Comparison of ENCODE assay signal across 9 mouse cellular contexts in the genomic region with DNA sequence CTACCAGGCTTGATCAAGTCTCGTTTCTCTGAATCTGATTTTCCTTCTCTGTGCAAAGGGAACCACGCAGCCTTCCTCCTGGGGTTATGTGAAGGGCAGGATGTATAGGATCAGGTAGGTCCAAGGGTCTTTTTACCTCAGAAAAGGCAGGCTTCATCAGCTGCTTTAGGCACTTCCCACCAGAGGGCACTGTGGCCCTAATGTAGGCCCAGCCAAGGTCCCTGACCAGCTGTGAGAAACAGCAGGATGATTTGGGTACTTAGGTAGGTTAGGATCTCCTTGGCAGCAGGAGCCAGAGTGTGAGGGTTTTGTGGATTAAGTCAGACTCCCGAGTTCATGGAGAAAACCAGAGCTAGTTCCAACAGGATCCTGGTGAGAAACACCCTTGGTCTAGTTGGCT. TPM values are rescaled to one million over a fixed set of nuclear protein-coding genes. Genes with fewer than 3 reads are reported as not detected.
A peak's percentile ranks its signal among the peaks of the same experiment; 100 is the strongest.
DNase-seq lines count a peak whose midpoint lies in the region; ATAC-seq and TF ChIP-seq lines count a peak whose summit lies in the region.
"Had no signal": no experiment of that assay in that cellular context is flagged by ENCODE, and none has a peak within 500 bp of the region (broad histone marks: within the 10 kb centered on the region; RNA-seq: fewer than 3 reads in every experiment).

No protein-coding gene starts in this region.

- H3K4me1 ChIP-seq in testis, adult 2 months (ENCODE audit: control insufficient read depth, insufficient read depth, low read length): no peaks in the 10 kb centered on the region
- H3K4me1 ChIP-seq in embryonic facial prominence, embryonic 11.5 days (ENCODE audit: control insufficient read depth, insufficient read depth, low read length): no peaks in the 10 kb centered on the region
- no peaks in the 10 kb centered on the region for H3K4me1 ChIP-seq in limb, embryonic 10.5 days

- no peak overlapping the region for H3K4me3 ChIP-seq in testis, adult 2 months (ENCODE audit: control insufficient read depth, low read depth, low read length)
- no peak overlapping the region for H3K4me3 ChIP-seq in embryonic facial prominence, embryonic 11.5 days (ENCODE audit: low read depth, low read length)
- no peak overlapping the region for H3K4me3 ChIP-seq in limb, embryonic 10.5 days

- H3K4me2 ChIP-seq in embryonic facial prominence, embryonic 11.5 days (ENCODE audit: low read depth, low read length): no peak overlapping the region

- intact Hi-C loops in heart, postnatal 25 days (cut with DNase I): loop anchor here (1.0 to 5.0 kb wide), 3 partner anchors 40 to 143 kb away; partner anchors contain the start of genes Myt1 and Polr3k

- H3K27ac ChIP-seq in testis, adult 2 months (ENCODE audit: control insufficient read depth, insufficient read depth, low read depth, low read length): no peak overlapping the region
- H3K27ac ChIP-seq in embryonic facial prominence, embryonic 11.5 days (replicated peaks; ENCODE audit: low read depth, low read length): no peak overlapping the region
- no peak overlapping the region for H3K27ac ChIP-seq in limb, embryonic 10.5 days

- no peaks in the 10 kb centered on the region for H3K36me3 ChIP-seq in testis, adult 2 months (ENCODE audit: control insufficient read depth, insufficient read depth, low read length)
- H3K36me3 ChIP-seq in embryonic facial prominence, embryonic 11.5 days (replicated peaks; ENCODE audit: control insufficient read depth, insufficient read depth, low read depth, low read length): no peaks in the 10 kb centered on the region
- H3K36me3 ChIP-seq in limb, embryonic 10.5 days: no peaks in the 10 kb centered on the region

- no peaks in the 10 kb centered on the region for H3K9me3 ChIP-seq in embryonic facial prominence, embryonic 11.5 days (replicated peaks; ENCODE audit: control insufficient read depth, low read length)
- H3K9me3 ChIP-seq in limb, embryonic 10.5 days (replicated peaks): no peaks in the 10 kb centered on the region

- no peak for ATAC-seq in embryonic facial prominence, embryonic 11.5 days (replicated peaks; ENCODE audit: insufficient number of reproducible peaks, low FRiP score, low TSS enrichment, low read depth)

- DNase-seq in heart, adult 11 months: peak; percentile 61
- DNase-seq in heart, postnatal 25 days (ENCODE audit: low spot score): no peak
- no peak for DNase-seq in testis, postnatal 14 days (ENCODE audit: low spot score)
- peak; percentile 72 for DNase-seq in embryonic facial prominence, embryonic 11.5 days (ENCODE audit: low spot score)
- peak; percentile 60 for DNase-seq in limb, embryonic 10.5 days (ENCODE audit: low spot score)
- peak; percentile 79 for DNase-seq in retina, embryonic 14.5 days (ENCODE audit: low spot score)
- no peak for DNase-seq in layer of hippocampus, adult 18-20 months (ENCODE audit: low spot score in 2 of 2)

- no peak overlapping the region for H3K9ac ChIP-seq in embryonic facial prominence, embryonic 11.5 days (replicated peaks; ENCODE audit: low read length)

- H3K27me3 ChIP-seq in testis, adult 2 months (ENCODE audit: control insufficient read depth, insufficient read depth, low read length): no peaks in the 10 kb centered on the region
- H3K27me3 ChIP-seq in embryonic facial prominence, embryonic 11.5 days (ENCODE audit: control insufficient read depth, insufficient read depth, low read length): no peaks in the 10 kb centered on the region
- no peaks in the 10 kb centered on the region for H3K27me3 ChIP-seq in limb, embryonic 10.5 days (ENCODE audit: low read depth, poor library complexity, severe bottlenecking)

- WGBS in embryonic facial prominence, embryonic 11.5 days: 11% methylated on average over 3 of the region's 3 CpGs
- WGBS in limb, embryonic 10.5 days: 16% methylated on average over 3 of the region's 3 CpGs

- peak; percentile 36; the same call in 1 of the 2 replicates for TF ChIP-seq CTCF in testis, adult 2 months (IDR thresholded peaks at IDR 0.05; ENCODE audit: control insufficient read depth, insufficient read depth, insufficient replicate concordance, low read depth, low read length)

- no peak for TF ChIP-seq POLR2A in testis, adult 2 months (IDR thresholded peaks at IDR 0.05; ENCODE audit: control insufficient read depth, low read depth, low read length)

RNA-seq across cellular contexts. Expression of gene Oprl1, which starts 7.4 kb away (rescaled TPM):
- not detected for total RNA-seq in heart, postnatal 25 days (2021)
- 5.4 and 5.9 TPM in 2 replicates for polyA plus RNA-seq in testis, adult 2 months (2012; rRNA removed)
- 4.6 and 6.1 TPM in 2 replicates for polyA plus RNA-seq in embryonic facial prominence, embryonic 11.5 days (2014; fragmentation: Nextera tagmentation; extraction: Ambion mirVana)
- polyA plus RNA-seq in limb, embryonic 10.5 days (2016; fragmentation: Nextera tagmentation; extraction: Ambion mirVana): 0.33 and 0.65 TPM in 2 replicates
- total RNA-seq in layer of hippocampus, adult 18-20 months (2021): 10 to 100 TPM; 50.6 to 52.4 TPM

RNA-seq across cellular contexts. Expression of gene Lkaaear1, which starts 24.0 kb away (rescaled TPM):
- not detected for total RNA-seq in heart, postnatal 25 days (2021)
- polyA plus RNA-seq in testis, adult 2 months (2012; rRNA removed): 409 and 417 TPM in 2 replicates
- polyA plus RNA-seq in embryonic facial prominence, embryonic 11.5 days (2014; fragmentation: Nextera tagmentation; extraction: Ambion mirVana): not detected in 2 replicates
- not detected in 2 replicates for polyA plus RNA-seq in limb, embryonic 10.5 days (2016; fragmentation: Nextera tagmentation; extraction: Ambion mirVana)
- total RNA-seq in layer of hippocampus, adult 18-20 months (2021): not detected
- total RNA-seq: layer of hippocampus, postnatal 25 days had no signal

RNA-seq across cellular contexts. Expression of gene Rgs19, which starts 28.4 kb away (rescaled TPM):
- total RNA-seq in heart, postnatal 25 days (2021): 1 to 10 TPM; 5.8 to 7.7 TPM
- polyA plus RNA-seq in testis, adult 2 months (2012; rRNA removed): 25.7 and 28.2 TPM in 2 replicates
- 74.3 and 83.0 TPM in 2 replicates for polyA plus RNA-seq in embryonic facial prominence, embryonic 11.5 days (2014; fragmentation: Nextera tagmentation; extraction: Ambion mirVana)
- 94.3 and 96.4 TPM in 2 replicates for polyA plus RNA-seq in limb, embryonic 10.5 days (2016; fragmentation: Nextera tagmentation; extraction: Ambion mirVana)
- 10 to 100 TPM; 41.7 to 47.2 TPM for total RNA-seq in layer of hippocampus, adult 18-20 months (2021)

RNA-seq across cellular contexts. Expression of gene Myt1, which starts 40.9 kb away (rescaled TPM):
- not detected for total RNA-seq in heart, postnatal 25 days (2021)
- 2.9 and 5.3 TPM in 2 replicates for polyA plus RNA-seq in testis, adult 2 months (2012; rRNA removed)
- 5.8 and 6.4 TPM in 2 replicates for polyA plus RNA-seq in embryonic facial prominence, embryonic 11.5 days (2014; fragmentation: Nextera tagmentation; extraction: Ambion mirVana)
- 0.18 TPM in 1 of 2 replicates, not detected in the other for polyA plus RNA-seq in limb, embryonic 10.5 days (2016; fragmentation: Nextera tagmentation; extraction: Ambion mirVana)
- 10 to 100 TPM; 26.0 to 28.5 TPM for total RNA-seq in layer of hippocampus, adult 18-20 months (2021)

RNA-seq across cellular contexts. Expression of gene Tcea2, which starts 42.1 kb away (rescaled TPM):
- total RNA-seq in heart, postnatal 25 days (2021): 1 to 10 TPM; 5.8 to 6.4 TPM
- 577 and 632 TPM in 2 replicates for polyA plus RNA-seq in testis, adult 2 months (2012; rRNA removed)
- 21.8 and 22.5 TPM in 2 replicates for polyA plus RNA-seq in embryonic facial prominence, embryonic 11.5 days (2014; fragmentation: Nextera tagmentation; extraction: Ambion mirVana)
- polyA plus RNA-seq in limb, embryonic 10.5 days (2016; fragmentation: Nextera tagmentation; extraction: Ambion mirVana): 16.5 and 25.8 TPM in 2 replicates
- 10 to 100 TPM; 48.3 to 55.1 TPM for total RNA-seq in layer of hippocampus, adult 18-20 months (2021)

Comparison
In these comparisons a context has a peak if more than half of its experiments do, and no peak if none do; other contexts are left out.
1. DNase-seq: peak in heart, adult 11 months (single experiment), embryonic facial prominence, embryonic 11.5 days (single experiment), limb, embryonic 10.5 days (single experiment) and retina, embryonic 14.5 days (single experiment); none in heart, postnatal 25 days (single experiment), testis, postnatal 14 days (single experiment) and layer of hippocampus, adult 18-20 months (0 of 2).
2. RNA of gene Lkaaear1, which starts 24.0 kb away (polyA plus RNA-seq): 409 to 417 TPM in testis, adult 2 months; not detected in embryonic facial prominence, embryonic 11.5 days and not detected in limb, embryonic 10.5 days; every median in the first group is over 100 times any median in the second.